Mouse (Mus musculus): ENCODE results near the gene Kirrel3. TPM values are rescaled to one million over a fixed set of nuclear protein-coding genes. Genes with fewer than 3 reads are reported as not detected.
A peak's percentile ranks its signal among the peaks of the same experiment; 100 is the strongest.

The Kirrel3 gene
- polyA plus RNA-seq, 1 experiment from 2014 or later: 25.9 TPM

DNA sequence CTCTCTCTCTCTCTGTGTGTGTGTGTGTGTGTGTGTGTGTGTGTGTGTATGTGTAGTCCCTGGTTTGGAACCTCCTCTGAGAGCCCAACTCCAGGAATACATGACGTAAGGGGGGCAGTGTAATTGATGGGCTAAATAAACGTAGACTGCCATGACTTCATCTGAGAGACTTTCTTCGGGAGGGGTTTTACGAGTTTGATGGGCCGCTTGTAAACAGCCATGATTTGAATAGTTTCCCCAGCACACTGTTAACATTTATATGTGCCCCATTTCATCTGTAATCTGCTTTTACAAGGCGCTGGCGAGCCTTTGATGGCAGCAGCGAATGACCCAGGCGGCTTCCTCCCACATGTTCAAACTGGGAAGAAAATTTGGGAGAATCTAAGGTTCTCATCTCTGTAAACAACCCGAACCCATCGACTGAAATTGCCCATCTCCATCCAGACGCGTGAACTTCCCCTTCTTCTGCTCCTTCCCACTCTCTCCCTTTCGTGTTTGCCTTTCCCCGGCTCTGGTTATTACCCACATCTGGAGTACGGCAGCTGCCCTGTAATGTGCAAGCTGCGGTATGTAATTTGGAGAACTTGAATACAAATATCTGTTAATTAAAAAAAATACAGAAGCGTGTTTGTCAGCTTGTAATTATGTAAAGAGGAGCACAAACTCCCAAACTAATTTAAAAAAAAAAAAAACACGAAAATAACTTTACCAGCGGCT lies 34.7 kb downstream of the Kirrel3 start:
- 0 out of 2 replicates have a peak overlapping the region, but pooled peaks have one; percentile 11 for H3K27ac ChIP-seq (replicated peaks)
- no peak overlapping the region for H3K4me3 ChIP-seq
- H3K27me3 ChIP-seq: no peaks in the 10 kb centered on the region
- ATAC-seq (ENCODE audit: low read depth): no peak
- H3K36me3 ChIP-seq: no peaks in the 10 kb centered on the region
- no peak overlapping the region for H3K9ac ChIP-seq
- 0 out of 2 replicates have a peak overlapping the region, but pooled peaks have one; percentile 7 for H3K4me2 ChIP-seq
- WGBS: 40% methylated on average over 20 of the region's 20 CpGs
- H3K9me3 ChIP-seq: no peaks in the 10 kb centered on the region
- peaks cover 4% of the 10 kb centered on the region; the same call in 1 of the 2 replicates for H3K4me1 ChIP-seq (replicated peaks)

DNA sequence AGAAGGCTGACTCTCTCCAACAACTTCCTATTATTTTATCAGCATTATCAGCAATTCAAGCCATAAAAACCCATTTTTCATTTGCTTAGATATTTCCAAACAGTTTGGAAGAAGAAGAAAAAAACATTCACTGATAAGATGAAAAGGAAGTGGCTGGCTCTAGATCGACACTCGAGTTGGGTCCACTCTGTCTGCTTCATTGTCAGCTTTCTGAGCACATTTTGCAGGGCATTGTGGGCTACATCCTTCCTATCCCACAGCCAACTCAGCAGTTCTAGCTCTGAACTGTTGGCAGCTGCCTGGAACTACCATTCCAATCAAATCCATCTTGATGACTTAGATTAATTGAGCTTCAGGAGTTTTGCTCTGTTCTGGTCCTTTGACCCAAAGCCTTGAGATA lies 40.0 kb downstream of the Kirrel3 start:
- no peak overlapping the region for H3K4me2 ChIP-seq
- H3K27ac ChIP-seq (replicated peaks): no peak overlapping the region
- H3K9ac ChIP-seq: no peak overlapping the region
- 84% methylated on average over 2 of the region's 2 CpGs for WGBS
- no peak for ATAC-seq (ENCODE audit: low read depth)
- no peaks in the 10 kb centered on the region for H3K36me3 ChIP-seq
- no peak overlapping the region for H3K4me3 ChIP-seq
- H3K4me1 ChIP-seq (replicated peaks): no peaks in the 10 kb centered on the region
- H3K27me3 ChIP-seq: no peaks in the 10 kb centered on the region
- no peaks in the 10 kb centered on the region for H3K9me3 ChIP-seq

DNA sequence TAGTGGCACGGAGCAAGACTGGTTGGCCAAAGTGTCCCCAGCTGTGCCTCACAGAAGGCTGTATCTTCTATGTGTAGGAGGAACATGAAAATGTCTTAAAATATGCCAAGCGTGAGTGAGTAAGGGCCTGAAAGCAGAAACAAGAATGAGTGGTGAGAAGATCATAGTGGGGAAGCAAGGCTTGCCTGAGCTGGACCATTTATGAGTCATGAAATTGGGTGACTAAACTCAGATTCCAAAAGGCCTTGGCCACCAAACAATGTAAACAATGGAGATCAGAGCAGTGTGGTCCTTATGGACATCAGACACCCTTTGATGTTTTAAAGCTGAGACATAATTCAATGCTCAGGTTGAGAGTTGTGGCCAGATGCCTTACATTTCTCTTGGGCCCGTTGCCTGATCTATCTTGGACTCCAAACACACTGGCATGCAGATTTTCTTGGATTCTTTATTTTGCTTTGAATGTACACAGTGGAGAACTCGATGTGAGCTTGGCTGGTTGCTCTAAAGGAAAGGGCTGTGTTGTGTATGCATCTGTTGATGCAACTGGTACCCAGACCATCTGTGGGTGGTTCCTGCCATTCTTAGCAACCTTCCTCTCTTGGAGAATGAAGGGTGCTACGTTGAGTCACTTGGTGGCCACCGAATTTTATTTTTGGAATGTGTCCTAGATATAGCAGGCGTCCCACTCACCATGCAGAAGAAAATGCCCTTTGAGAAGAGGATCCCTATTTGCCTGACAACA lies 53.1 kb downstream of the Kirrel3 start:
- no peaks in the 10 kb centered on the region for H3K27me3 ChIP-seq
- H3K4me1 ChIP-seq (replicated peaks): peaks cover 11% of the 10 kb centered on the region; the same call in 1 of the 2 replicates
- 77% methylated on average over 7 of the region's 7 CpGs for WGBS
- H3K9ac ChIP-seq: no peak overlapping the region
- ATAC-seq (ENCODE audit: low read depth): no peak
- no peak overlapping the region for H3K4me3 ChIP-seq
- H3K27ac ChIP-seq (replicated peaks): no peak overlapping the region
- H3K36me3 ChIP-seq: no peaks in the 10 kb centered on the region
- H3K4me2 ChIP-seq: no peak overlapping the region
- no peaks in the 10 kb centered on the region for H3K9me3 ChIP-seq

DNA sequence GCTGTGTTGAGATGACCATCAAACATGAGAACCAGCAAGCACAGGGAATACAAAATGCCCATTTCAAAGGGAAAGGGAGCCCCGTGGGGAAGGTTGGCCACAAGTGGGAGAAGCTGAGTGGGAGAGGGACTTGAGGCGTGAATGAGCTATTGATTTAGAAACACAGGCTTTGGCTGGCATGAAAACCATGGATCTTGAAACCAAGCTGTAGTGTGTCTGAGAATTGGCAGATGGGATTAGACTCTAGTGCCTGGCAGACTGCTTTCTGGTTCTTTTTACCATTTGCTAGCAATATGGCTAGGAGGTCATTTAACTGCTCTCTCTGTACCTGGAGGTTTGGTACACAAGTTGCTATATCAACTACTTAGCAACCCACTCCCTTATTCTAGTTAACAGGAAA lies 56.2 kb downstream of the Kirrel3 start:
- no peak overlapping the region for H3K27ac ChIP-seq (replicated peaks)
- H3K4me2 ChIP-seq: no peak overlapping the region
- H3K36me3 ChIP-seq: no peaks in the 10 kb centered on the region
- H3K9me3 ChIP-seq: no peaks in the 10 kb centered on the region
- H3K4me1 ChIP-seq (replicated peaks): no peaks in the 10 kb centered on the region; the same call in 1 of the 2 replicates
- ATAC-seq (ENCODE audit: low read depth): no peak
- no peak overlapping the region for H3K4me3 ChIP-seq
- H3K27me3 ChIP-seq: no peaks in the 10 kb centered on the region
- WGBS: 74% methylated on average over 2 of the region's 2 CpGs
- no peak overlapping the region for H3K9ac ChIP-seq

DNA sequence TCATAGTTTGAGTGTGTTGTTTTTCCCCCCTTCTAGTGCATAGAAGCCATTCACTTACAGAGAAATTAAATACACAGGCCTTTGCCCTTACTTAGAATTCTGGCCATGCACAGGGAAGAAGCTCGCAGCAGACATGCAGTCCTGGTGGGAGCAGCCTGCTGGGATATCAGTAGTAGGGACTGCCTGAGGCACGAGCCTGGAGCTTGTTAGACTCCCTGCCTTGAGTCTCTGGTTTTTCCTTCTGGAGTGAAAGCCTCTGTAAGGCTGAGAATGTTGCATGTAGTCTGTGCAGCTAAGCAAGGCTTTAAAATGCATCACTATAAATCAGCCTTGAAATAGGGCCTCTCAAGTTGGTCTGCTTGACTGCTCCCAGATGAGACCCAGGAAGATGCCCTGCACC lies 70.0 kb downstream of the Kirrel3 start:
- no peak overlapping the region for H3K4me2 ChIP-seq
- no peaks in the 10 kb centered on the region for H3K36me3 ChIP-seq
- H3K4me3 ChIP-seq: no peak overlapping the region
- no peaks in the 10 kb centered on the region for H3K9me3 ChIP-seq
- H3K4me1 ChIP-seq (replicated peaks): peaks cover 62% of the 10 kb centered on the region
- H3K27me3 ChIP-seq: no peaks in the 10 kb centered on the region
- no peak; the same call in 1 of the 2 replicates for ATAC-seq (ENCODE audit: low read depth)
- WGBS: 5% methylated on average over 2 of the region's 2 CpGs
- H3K9ac ChIP-seq: no peak overlapping the region
- peak overlapping the region; percentile 59; the same call in 1 of the 2 replicates for H3K27ac ChIP-seq (replicated peaks)

DNA sequence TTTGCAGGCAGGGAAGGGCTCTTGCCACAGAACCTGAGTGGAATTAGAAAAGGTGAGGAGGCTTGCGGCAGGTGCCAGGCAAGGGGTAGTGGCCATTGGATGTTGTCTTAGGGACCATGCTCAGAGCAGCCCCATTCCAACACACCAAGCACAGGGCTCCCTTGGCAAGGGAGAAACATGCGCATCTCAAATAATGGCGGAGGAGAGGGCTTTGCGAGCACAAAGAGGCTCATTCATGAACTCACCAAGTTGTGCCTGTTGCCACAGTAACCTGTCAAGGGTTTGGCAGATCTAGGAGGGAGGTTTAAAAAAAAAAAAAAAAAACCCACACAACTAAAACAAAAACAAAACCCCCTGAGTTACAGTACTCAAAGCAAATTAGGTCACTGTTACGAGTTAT lies 72.2 kb downstream of the Kirrel3 start:
- H3K4me2 ChIP-seq: peak overlapping the region; percentile 28
- H3K9ac ChIP-seq: no peak overlapping the region
- no peaks in the 10 kb centered on the region for H3K9me3 ChIP-seq
- 25% methylated on average over 5 of the region's 5 CpGs for WGBS
- ATAC-seq (ENCODE audit: low read depth): peak; percentile 79
- no peak overlapping the region for H3K4me3 ChIP-seq
- peak overlapping the region; percentile 70 for H3K27ac ChIP-seq (replicated peaks)
- no peaks in the 10 kb centered on the region for H3K27me3 ChIP-seq
- no peaks in the 10 kb centered on the region for H3K36me3 ChIP-seq
- peaks cover 58% of the 10 kb centered on the region for H3K4me1 ChIP-seq (replicated peaks)

DNA sequence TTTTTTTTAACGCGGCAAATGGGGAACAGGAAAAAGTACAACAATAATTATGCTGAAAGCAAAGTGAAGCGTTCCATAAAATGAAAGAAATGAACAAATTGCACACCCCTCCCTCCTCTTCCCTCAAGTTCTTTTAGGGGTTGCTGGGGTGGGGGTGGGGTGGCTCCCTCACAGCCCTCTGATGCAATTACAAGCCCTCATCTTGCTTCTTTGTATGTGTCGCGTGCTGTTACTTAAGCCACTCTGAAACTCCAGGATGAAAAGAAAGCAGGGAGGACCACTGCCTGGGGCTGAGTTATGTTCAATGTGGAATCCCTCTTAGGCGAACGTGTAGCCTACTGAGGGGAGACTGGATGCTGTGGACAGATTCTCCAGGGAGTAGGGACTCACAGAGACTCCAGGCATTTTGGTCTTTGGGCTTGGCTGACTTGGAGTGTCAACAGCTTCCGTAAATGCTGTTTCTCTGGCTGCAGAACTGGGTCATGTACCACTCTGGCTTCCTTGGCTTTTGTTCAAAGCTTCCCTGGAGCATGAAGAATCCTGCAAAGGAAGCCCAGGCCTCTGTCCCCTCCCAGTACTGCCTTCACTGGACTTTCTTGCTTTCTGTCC lies 72.7 kb downstream of the Kirrel3 start:
- Histone ChIP-seq H3K4me2 (peak overlapping the region; percentile 28), H3K4me1 (replicated peaks) (peaks cover 58% of the 10 kb centered on the region), H3K27me3 (no peaks in the 10 kb centered on the region), H3K36me3 (no peaks in the 10 kb centered on the region), H3K27ac (replicated peaks) (peak overlapping the region; percentile 70), H3K4me3 (no peak overlapping the region), H3K9ac (no peak overlapping the region), H3K9me3 (no peaks in the 10 kb centered on the region)
- WGBS: 14% methylated on average over 8 of the region's 8 CpGs
- peak; percentile 68 for ATAC-seq (ENCODE audit: low read depth)

DNA sequence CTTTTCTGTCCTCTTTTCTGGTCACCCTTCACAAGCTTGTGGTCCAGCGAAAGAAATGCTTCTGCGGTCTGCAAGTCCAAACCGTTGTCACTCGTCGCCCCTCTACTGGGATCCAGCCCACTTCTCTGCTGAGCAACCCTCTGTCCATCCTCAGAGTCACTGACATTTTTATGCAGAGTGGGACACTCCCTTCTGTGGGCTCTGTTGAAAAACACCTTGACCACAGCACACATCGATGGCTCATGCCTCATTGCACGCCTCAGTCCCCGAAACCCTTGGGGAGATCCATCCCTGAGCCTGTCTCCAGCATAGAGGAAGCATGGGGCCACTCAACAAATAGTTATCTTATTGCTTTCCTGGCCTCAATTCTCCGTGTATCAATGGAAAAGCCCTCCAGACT lies 73.4 kb downstream of the Kirrel3 start:
- no peak overlapping the region for H3K9ac ChIP-seq
- peaks cover 58% of the 10 kb centered on the region for H3K4me1 ChIP-seq (replicated peaks)
- H3K27ac ChIP-seq (replicated peaks): peak overlapping the region; percentile 70
- H3K36me3 ChIP-seq: no peaks in the 10 kb centered on the region
- H3K9me3 ChIP-seq: no peaks in the 10 kb centered on the region
- WGBS: 88% methylated on average over 9 of the region's 9 CpGs
- H3K27me3 ChIP-seq: no peaks in the 10 kb centered on the region
- H3K4me3 ChIP-seq: no peak overlapping the region
- no peak overlapping the region for H3K4me2 ChIP-seq
- ATAC-seq (ENCODE audit: low read depth): no peak

DNA sequence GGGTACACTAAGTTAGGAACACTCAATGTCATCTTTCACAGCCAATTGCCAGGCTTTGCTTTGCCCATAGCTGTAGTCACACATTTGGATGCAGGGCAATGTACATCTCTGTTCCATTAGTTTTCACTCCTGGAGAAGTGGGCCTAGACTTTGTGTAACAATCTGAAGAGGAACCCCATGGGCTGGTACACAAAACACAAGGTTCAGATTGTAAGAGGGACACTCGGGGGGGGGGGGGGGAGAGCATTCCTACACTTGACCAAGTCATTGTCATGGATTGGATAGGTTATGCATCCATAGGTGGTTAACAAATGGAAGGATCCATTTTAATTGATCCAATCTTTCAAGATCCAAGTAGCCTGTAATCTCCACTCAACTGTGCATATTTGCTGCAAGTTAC lies 75.6 kb downstream of the Kirrel3 start:
- H3K4me3 ChIP-seq: no peak overlapping the region
- no peak overlapping the region for H3K9ac ChIP-seq
- peaks cover 43% of the 10 kb centered on the region for H3K4me1 ChIP-seq (replicated peaks)
- no peaks in the 10 kb centered on the region for H3K9me3 ChIP-seq
- no peak overlapping the region for H3K27ac ChIP-seq (replicated peaks)
- WGBS: 53% methylated on average over 1 of the region's 1 CpGs
- ATAC-seq (ENCODE audit: low read depth): no peak
- H3K4me2 ChIP-seq: no peak overlapping the region
- no peaks in the 10 kb centered on the region for H3K27me3 ChIP-seq
- H3K36me3 ChIP-seq: no peaks in the 10 kb centered on the region

DNA sequence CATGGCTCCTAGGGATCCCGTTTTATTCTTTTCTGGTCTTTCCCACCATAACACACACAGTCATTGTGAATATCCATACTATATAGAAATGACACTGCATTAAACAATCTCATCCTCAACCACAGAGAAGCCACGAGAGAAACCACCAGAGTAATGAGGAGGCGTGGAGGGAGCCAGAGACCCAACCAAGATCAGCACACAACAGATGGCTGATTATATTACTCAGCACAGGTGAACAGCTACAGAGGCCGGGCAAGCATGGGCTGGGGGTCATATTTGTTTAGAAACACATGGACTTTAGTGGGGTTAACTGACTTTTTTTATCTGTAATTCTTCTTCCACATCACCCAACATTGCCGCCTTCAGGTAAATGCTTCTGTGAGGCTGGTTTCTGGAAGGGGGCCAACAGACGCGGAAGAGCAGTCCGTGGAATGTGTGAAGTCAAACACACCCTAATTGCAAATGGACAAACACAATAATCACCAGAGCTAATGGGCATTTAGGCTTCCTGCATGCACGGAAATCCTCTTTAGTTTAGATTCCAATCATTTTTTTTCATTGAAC lies 76.8 kb downstream of the Kirrel3 start:
- Histone ChIP-seq H3K4me3 (no peak overlapping the region), H3K4me1 (replicated peaks) (peaks cover 35% of the 10 kb centered on the region), H3K9me3 (no peaks in the 10 kb centered on the region), H3K4me2 (no peak overlapping the region), H3K36me3 (no peaks in the 10 kb centered on the region), H3K27me3 (0 out of 2 replicates have a peak, but pooled peaks cover 4% of the 10 kb centered on the region), H3K27ac (replicated peaks) (no peak overlapping the region), H3K9ac (no peak overlapping the region)
- 75% methylated on average over 9 of the region's 9 CpGs for WGBS
- ATAC-seq (ENCODE audit: low read depth): no peak

DNA sequence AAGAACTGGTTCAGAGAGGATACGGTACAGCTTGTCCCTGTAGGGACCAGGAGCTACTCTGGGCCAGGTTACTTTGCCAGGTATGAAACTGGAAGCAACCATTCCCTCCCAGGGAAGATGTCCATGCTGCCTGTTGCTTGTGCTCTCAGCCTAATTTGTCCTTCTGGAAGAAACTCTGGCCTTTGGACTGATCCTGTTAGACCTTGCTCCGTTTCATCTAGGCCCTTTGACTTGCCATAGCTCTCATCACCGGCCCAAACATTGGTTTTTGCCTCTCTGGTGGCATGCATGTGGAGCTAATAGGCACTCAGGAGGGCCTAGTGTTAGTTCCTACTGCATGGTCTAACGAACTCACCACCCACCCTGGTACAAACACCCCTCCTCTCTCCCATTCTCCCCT lies 88.2 kb downstream of the Kirrel3 start:
- no peak for ATAC-seq (ENCODE audit: low read depth)
- H3K27ac ChIP-seq (replicated peaks): no peak overlapping the region
- no peak overlapping the region for H3K9ac ChIP-seq
- no peak overlapping the region for H3K4me2 ChIP-seq
- no peak overlapping the region for H3K4me3 ChIP-seq
- H3K4me1 ChIP-seq (replicated peaks): no peaks in the 10 kb centered on the region
- no peaks in the 10 kb centered on the region for H3K27me3 ChIP-seq
- no peaks in the 10 kb centered on the region for H3K36me3 ChIP-seq
- H3K9me3 ChIP-seq: no peaks in the 10 kb centered on the region
- 88% methylated on average over 4 of the region's 4 CpGs for WGBS

DNA sequence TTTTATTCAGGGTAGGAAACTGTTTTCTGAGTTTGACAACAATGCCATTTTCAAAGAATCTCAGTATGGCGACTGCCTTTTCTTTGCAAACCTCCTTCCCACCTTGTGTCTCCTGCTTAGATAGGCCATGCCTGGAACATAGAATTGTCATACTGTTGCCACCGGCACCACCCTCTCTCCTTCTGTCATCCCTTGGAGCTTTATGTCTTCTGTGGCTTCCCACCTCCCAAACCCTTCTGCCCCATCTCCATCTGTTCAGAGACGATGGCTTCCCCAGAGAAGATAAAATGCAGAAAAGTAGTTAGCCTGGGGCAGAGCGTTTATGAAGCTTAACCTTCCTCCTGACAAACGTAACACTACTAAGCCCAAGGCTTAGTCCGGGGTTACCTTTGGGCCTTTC lies 88.9 kb downstream of the Kirrel3 start:
- Histone ChIP-seq H3K4me1 (replicated peaks) (no peaks in the 10 kb centered on the region), H3K9ac (no peak overlapping the region), H3K27me3 (no peaks in the 10 kb centered on the region), H3K36me3 (no peaks in the 10 kb centered on the region), H3K9me3 (no peaks in the 10 kb centered on the region), H3K4me2 (no peak overlapping the region), H3K27ac (replicated peaks) (no peak overlapping the region), H3K4me3 (no peak overlapping the region)
- ATAC-seq (ENCODE audit: low read depth): no peak
- 89% methylated on average over 6 of the region's 6 CpGs for WGBS
